Mouse (Mus musculus) hindbrain, embryonic 15.5 days (tissue): ENCODE data around the gene Hes3. TPM values are rescaled to one million over a fixed set of nuclear protein-coding genes. Genes with fewer than 3 reads are reported as not detected.

Source experiments
- ATAC-seq: fragments of 200-750 bp; cut with Nextera tagmentation; 2 replicates; pipeline ENCODE4 v1.8.0; 2017; ENCODE audit warnings: low read depth, moderate number of reproducible peaks, moderate TSS enrichment; ENCODE audit not compliant: low FRiP score
- H3K27ac ChIP-seq: fragments of 300-500 bp; sonication (generic); replicated peaks from 2 replicates; pipeline ENCODE4 v1.5.1; 2015; ENCODE audit warnings: mild to moderate bottlenecking, inconsistent platforms
- H3K27me3 ChIP-seq: fragments of 300-500 bp; sonication (generic); 2 replicates; pipeline ENCODE4 v1.6.1; 2015; ENCODE audit warnings: control low read depth, inconsistent platforms
- H3K36me3 ChIP-seq: fragments of 300-500 bp; sonication (generic); 2 replicates; pipeline ENCODE4 v1.6.1; 2015; ENCODE audit warnings: control low read depth, inconsistent platforms
- H3K4me1 ChIP-seq: fragments of 300-500 bp; sonication (generic); replicated peaks from 2 replicates; pipeline ENCODE4 v1.6.1; 2015; ENCODE audit warnings: control low read depth, inconsistent platforms
- H3K4me2 ChIP-seq: fragments of 300-500 bp; sonication (generic); 2 replicates; pipeline ENCODE4 v1.6.1; 2015; ENCODE audit warnings: moderate library complexity, mild to moderate bottlenecking, inconsistent platforms
- H3K4me3 ChIP-seq: fragments of 300-500 bp; sonication (generic); 2 replicates; pipeline ENCODE4 v1.5.1; 2015; ENCODE audit warnings: mild to moderate bottlenecking, inconsistent platforms
- H3K9ac ChIP-seq: fragments of 300-500 bp; sonication (generic); 2 replicates; pipeline ENCODE4 v1.6.1; 2015; ENCODE audit warnings: inconsistent platforms
- H3K9me3 ChIP-seq: fragments of 300-500 bp; sonication (generic); 2 replicates; pipeline ENCODE4 v1.6.1; 2016; ENCODE audit warnings: control low read depth, inconsistent platforms
- WGBS: fragments of 180-500 bp; shearing (Covaris S2); methylation state at CpG from one replicate; pipeline ENCODE4 v1.1.7; 2015; 5-methylcytosine and 5-hydroxymethylcytosine counted together
- polyA plus RNA-seq: library from polyadenylated mRNA; unstranded; fragments of >200 nt; fragmentation: Nextera tagmentation; extraction: Ambion mirVana; gene quantifications from 2 replicates; pipeline ENCODE4 v1.2.1, GENCODE M21; 2015

The Hes3 gene
- polyA plus RNA-seq, 1 experiment from 2014 or later = 0.47 TPM

DNA sequence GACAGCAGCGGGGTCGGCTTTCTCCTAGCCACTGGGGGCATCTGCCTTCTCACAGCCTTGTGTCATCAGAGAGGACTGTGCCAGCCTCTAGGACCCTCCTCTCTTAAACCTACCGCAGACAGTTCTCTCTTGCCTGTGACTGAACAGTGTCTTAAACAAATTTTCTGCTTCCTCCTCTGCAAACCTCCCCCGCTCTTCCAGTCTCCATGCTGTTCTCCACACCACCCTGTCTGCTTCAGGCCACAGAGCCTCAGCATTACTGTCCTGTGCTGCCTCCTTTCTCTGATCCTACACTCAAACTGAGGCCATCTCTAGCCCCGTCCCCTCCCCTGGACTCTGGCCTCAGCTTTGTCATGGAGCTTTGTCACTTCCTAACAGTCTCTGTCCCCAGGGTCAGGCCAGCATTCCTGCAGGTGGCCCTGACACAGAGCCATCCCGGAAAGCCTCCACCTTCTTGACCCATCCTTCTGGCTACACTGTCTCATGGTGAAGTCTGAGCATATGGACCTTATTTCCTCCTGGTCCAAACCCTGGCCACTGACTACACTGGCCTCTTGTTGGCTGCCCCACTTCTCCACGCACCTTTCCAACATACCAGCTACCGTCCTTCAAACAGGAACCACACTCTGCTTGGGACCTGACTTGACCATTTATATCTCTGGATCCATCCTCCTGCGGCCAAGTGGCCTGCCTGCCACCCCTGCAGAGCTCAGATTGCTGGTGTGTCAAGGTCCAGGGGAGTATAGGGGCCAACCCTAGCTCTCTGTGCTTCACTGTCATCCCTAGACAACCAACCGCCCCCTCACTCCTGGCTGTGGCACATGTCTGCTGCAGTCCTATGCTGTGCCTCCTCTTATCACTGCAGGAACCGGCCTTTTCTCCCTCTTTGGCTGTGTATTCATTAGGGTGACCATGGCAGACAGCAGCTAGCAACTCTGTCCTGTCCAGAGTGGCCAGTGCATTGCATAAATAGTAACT lies 46.6 kb downstream of the Hes3 start:
- H3K27ac ChIP-seq = peak overlapping the region; percentile 47; the same call in 1 of the 2 replicates
- H3K36me3 ChIP-seq = no peaks in the 10 kb centered on the region
- no peak for ATAC-seq
- peaks cover 18% of the 10 kb centered on the region for H3K4me1 ChIP-seq
- H3K4me3 ChIP-seq = no peak overlapping the region
- WGBS = 86% methylated on average over 11 of the region's 11 CpGs
- no peak overlapping the region for H3K4me2 ChIP-seq
- no peaks in the 10 kb centered on the region for H3K27me3 ChIP-seq
- no peaks in the 10 kb centered on the region for H3K9me3 ChIP-seq
- no peak overlapping the region for H3K9ac ChIP-seq

DNA sequence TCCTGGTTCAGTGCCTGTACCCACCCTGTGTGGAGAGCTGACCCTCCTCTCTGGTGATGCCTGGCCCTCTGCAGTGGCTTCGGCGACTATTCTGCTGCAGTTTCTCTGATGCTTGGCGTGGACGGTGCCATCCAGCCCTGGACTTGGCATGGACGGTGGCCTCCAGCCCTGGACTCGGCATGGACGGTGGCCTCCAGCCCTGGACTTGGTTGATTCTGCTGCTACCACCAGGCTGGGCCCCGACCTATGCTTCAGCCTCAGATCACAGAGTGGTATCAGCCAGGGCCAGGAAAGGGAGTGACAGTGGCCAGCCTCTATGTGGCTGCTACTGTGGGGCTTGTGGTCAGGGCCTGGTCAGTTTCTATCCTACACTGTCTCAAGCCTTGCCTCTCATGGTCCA lies 47.5 kb downstream of the Hes3 start:
- Histone ChIP-seq H3K4me3 (no peak overlapping the region), H3K9ac (no peak overlapping the region), H3K27ac (no peak overlapping the region), H3K36me3 (peaks cover 7% of the 10 kb centered on the region), H3K4me2 (no peak overlapping the region), H3K9me3 (no peaks in the 10 kb centered on the region), H3K4me1 (peaks cover 18% of the 10 kb centered on the region), H3K27me3 (no peaks in the 10 kb centered on the region)
- ATAC-seq = no peak
- WGBS = 95% methylated on average over 8 of the region's 8 CpGs

DNA sequence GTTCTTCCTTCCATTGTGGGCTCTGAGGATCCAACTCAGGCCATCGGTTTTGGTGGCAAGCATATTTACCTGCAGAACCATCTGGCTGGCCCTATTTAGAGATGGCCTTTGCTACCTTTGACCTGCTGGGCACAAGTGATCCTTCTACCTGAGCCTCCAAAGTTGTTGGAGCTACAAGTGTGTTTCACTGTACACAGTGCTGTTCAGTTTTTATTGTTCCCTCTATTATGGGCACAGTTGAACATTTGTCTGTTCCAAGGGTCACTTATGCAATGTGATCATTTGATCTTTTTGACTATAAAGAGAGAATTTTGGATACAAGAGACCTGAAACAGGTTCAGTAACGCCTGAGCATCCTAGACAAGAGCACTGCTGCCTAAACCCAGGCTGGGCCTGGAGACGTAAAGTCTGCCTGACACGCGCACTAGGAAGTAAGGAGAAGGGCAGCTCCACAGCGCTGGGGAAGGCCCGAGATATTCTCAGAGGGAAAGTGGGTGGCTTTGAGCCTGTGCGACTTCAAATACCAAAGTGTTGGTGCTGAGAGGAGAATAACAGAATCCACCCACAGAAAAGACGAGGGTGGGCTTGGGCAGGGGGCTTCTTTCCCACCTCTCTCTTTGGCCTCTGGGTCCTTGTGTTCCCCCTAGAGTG lies 48.1 kb downstream of the Hes3 start:
- H3K9me3 ChIP-seq = no peaks in the 10 kb centered on the region
- WGBS = 89% methylated on average over 9 of the region's 9 CpGs

GRCm38 (mm10) chr4:152239974-152240373 lies 51.5 kb downstream of the Hes3 start:
- WGBS = 67% methylated on average over 4 of the region's 4 CpGs
- Histone ChIP-seq H3K9me3 (no peaks in the 10 kb centered on the region), H3K4me1 (peaks cover under 1% of the 10 kb centered on the region; the same call in 1 of the 2 replicates), H3K4me2 (no peak overlapping the region), H3K4me3 (no peak overlapping the region), H3K27me3 (no peaks in the 10 kb centered on the region), H3K27ac (no peak overlapping the region), H3K36me3 (peaks cover 30% of the 10 kb centered on the region), H3K9ac (no peak overlapping the region)
- no peak for ATAC-seq

More for the DNA sequence above, 48.1 kb downstream of the Hes3 start:
- H3K9ac ChIP-seq = no peak overlapping the region
- H3K36me3 ChIP-seq = peaks cover 13% of the 10 kb centered on the region
- H3K27me3 ChIP-seq = no peaks in the 10 kb centered on the region
- H3K4me1 ChIP-seq = peaks cover 18% of the 10 kb centered on the region
- H3K27ac ChIP-seq = no peak overlapping the region
- no peak overlapping the region for H3K4me2 ChIP-seq
- no peak for ATAC-seq
- no peak overlapping the region for H3K4me3 ChIP-seq

Other genes with a start within 250 kb of the Hes3 start
- gene Plekhg5, start 219.2 kb downstream of the Hes3 start, polyA plus RNA-seq = 11.7 and 13.5 TPM in 2 replicates
- 0.97 and 1.8 TPM in 2 replicates for gene Tnfrsf25, start 175.7 kb downstream of the Hes3 start, polyA plus RNA-seq
- 0.29 and 0.31 TPM in 2 replicates for gene Espn, start 139.3 kb downstream of the Hes3 start, polyA plus RNA-seq
- not detected in 2 replicates for gene Hes2, start 132.8 kb downstream of the Hes3 start, polyA plus RNA-seq
- gene Acot7, start 113.5 kb downstream of the Hes3 start, polyA plus RNA-seq = 427 and 433 TPM in 2 replicates
- 18.4 and 21.7 TPM in 2 replicates for gene Gpr153, start 17.4 kb downstream of the Hes3 start, polyA plus RNA-seq
- gene Icmt, start 5.6 kb upstream of the Hes3 start, polyA plus RNA-seq = 18.3 and 22.2 TPM in 2 replicates
- 8.6 and 8.8 TPM in 2 replicates for gene Rnf207, start 27.3 kb upstream of the Hes3 start, polyA plus RNA-seq
- 135 and 176 TPM in 2 replicates for gene Rpl22, start 34.1 kb upstream of the Hes3 start, polyA plus RNA-seq
- gene Chd5, start 47.0 kb upstream of the Hes3 start, polyA plus RNA-seq = 57.4 and 61.8 TPM in 2 replicates
- gene Nphp4, start 185.0 kb upstream of the Hes3 start, polyA plus RNA-seq = 6.1 and 6.2 TPM in 2 replicates
- gene Kcnab2, start 186.2 kb upstream of the Hes3 start, polyA plus RNA-seq = 30.8 and 34.5 TPM in 2 replicates